Mouse (Mus musculus): ENCODE measurements at regions not wholly inside any gene's neighbourhood (a gene's known extent, or its start where the extent isn't known, plus 50 kb on each side); places are given as distances from the start of the nearest gene placed in this dataset.
A peak's percentile ranks its signal among the peaks of the same experiment; 100 is the strongest.

DNA sequence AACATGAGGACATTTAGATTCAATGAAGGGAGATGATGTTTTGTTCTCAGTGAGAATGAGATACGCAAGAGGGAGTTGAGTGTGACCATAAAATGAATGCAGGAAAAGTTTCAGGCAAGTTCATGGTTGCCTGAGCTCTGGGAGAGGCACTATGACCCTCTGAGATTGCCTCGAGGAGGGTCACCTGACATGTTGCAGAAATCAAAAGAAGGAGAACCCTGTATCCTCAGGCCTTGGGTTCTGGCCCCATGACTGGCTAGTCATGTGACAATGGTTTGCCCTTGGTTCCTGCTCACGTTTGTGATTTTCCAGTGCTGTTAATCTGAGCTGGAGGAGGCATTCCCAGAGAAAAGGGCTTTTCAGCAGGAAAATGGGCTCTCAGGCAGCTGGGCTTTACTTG is 98.9 kb downstream of the Mab21l3 start:
- no peak for DNase-seq (ENCODE audit: low spot score)

DNA sequence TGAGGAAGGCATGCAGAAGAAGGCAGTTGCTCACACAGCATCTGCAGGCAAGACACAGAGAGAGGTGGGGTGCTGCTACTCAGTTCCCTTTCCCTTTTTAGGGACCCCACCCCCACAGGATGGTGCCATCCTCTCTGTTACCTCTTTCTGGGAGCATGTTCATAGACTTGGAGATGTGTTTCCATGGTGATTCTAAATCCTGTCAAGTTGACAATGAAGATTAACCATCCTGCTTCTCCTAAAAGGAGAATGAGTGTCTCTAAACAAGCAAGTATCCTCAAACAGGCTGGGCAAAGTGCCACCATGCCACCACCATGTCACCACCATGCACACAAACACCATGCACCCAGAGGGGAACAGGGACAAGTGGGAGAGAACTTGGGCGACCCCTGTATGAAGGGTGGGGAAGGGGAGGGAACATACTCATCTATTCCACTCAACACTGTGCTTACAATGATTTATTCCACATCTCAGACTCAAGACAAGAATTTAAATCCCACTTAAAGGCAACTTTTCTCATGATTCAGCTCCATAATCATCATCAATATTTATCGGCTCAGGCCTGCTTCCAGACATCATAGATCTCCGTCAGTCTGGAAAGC is 99.6 kb downstream of the Mab21l3 start:
- no peak for DNase-seq (ENCODE audit: low spot score)

DNA sequence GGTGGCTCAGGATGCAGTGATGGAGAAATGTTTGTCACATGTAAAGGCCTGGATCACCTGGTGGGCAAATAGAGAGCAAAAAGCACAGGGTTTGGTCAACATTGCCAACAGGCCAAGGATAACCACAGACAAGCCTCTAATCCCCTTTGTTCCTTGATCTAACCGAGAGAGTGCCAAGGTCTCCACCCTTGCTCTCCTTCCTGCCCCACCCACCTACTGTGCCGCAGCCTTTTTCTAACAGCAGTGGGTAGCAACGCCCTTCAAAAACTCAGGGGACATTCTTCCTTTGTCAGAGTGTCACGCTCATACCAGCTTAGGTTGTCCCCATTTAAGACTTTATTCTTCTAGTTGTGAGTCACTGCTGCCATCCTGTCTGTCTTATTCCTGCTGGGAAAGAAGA is 100.6 kb downstream of the Mab21l3 start:
- no peak for DNase-seq (ENCODE audit: low spot score)

DNA sequence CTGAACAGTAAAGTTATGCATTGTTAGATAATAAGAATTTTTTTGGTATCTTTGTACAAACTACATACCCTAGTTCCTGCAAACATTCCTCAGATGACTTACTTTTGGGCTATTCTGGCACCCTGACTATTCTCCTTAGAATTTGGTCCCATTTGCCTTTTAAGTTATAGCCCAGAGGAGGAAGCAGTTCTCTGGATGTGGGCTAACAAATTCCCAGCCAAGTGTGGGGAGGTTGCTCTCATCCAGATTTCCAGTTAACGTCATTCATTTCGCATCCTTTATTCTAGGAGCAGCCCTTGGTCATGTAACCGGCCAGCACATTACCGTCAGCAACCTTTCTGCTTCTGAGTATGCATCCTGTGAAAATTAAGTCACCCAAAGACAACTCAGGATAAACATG is 107.9 kb downstream of the Mab21l3 start:
- DNase-seq (ENCODE audit: low spot score): no peak

DNA sequence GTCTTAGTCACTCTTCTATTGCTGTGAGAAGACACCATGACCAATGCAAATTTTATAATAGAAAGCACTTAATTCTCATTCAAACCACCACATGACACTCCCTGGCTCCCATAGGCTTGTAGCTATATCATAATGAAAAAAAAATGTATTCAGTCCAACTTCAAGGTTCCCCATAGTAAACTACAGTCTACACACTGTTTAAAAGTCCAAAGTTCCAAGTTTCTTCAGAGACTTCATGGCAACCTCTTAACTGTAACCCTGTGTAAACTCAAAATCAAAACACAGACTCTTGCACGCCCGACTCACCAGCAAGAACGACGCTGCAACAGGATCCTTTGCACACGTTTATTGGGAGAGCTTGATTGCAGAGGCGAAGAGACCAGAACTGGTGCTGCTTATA is 111.6 kb downstream of the Mab21l3 start:
- no peak for DNase-seq (ENCODE audit: low spot score)

DNA sequence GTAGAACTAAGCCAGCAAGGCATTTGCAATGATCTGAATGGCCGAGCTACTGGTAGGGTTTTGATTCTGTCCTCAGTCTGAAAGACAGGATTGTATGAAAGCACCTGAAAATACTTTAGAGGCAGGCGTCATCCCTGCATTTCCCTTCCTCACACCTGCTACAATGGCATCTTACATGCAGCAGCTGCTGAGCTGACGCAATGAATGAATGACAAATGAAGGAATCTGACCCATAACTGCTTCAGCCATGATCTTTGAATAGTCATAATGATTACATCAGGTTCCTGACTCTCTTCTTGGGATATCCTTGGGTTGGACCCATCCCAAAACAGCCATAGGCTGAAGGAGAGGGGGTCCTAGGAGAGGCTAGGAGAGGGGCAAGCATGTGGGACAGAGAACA is 119.7 kb downstream of the Mab21l3 start:
- DNase-seq (ENCODE audit: low spot score): no peak

DNA sequence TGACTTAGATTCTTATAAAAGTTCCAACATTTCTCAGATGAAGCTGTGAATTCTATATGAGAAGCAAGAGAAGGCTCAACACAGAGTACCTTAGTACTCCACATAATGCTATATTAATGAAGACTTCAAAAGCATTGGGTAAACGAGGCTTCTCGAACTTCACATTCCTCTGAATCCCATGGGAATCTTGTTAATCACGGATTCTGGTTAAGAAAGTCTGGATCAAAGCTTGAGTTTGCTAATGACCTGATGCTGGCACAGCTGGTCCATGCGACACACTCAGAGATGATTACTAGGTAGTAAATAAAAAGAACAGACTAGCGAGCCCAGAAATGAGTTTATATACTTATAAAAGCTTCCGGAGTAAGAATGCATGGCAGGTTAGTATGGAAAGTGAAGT is 118.4 kb upstream of the Atp1a1 start:
- DNase-seq (ENCODE audit: low spot score): no peak

DNA sequence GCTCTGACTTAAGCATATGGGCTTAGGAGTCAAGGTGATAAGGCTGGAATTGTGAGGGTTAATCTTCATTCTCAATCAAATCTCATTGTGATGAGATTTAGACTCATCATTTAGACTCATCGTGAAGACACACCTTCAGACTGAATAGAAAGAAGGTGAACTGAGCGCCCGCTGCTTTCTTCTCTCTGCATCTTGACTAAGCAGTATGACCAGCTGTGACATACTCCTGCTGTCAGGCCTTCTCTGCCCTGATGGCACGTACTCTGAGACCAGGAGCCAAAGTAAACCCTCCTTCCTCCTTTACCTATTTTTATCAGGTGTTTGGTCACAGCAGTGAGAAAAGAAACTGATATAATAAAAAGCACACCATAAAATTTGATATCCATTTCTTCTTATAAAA is 117.5 kb upstream of the Atp1a1 start:
- no peak for DNase-seq (ENCODE audit: low spot score)

DNA sequence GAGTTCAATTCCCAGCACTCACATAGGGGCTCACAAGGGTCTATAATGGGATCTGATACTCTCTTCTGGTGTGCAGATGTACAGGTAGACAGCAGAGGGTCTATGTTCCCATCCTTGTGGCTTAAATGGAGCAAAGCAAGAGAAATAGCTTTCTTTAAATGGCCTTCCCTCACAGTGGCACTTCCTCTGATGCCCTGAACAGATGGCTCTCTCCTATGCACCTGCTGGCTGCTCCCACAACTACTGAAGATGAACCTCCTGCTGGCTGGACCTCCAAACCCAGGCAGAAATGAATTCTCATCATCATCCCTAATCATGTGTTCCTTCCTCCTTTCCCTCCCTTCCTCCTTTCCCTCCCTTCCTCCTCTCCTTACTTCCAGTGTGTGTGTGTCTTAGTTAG is 110.9 kb upstream of the Atp1a1 start:
- no peak for DNase-seq (ENCODE audit: low spot score)

DNA sequence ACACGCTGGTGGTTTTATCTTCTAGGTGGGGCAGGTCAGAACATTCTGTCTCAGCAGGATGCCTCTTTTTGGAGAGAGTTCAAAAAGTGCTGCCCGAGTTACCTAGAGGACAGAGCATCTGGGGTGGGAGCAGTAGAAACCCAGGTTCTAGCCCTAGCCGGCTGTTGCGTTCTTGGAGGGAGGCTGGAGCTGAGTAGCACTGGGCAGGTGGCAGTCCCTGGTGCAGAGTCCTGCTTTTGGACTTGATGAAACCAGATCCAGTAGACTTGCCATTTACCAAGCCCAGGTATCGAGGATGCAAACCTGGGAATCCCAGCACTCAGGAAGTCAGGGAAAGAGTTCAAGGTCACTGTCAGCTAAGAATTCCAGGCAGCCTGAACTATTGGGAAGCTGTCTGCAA is 110.3 kb upstream of the Atp1a1 start:
- DNase-seq (ENCODE audit: low spot score): no peak

DNA sequence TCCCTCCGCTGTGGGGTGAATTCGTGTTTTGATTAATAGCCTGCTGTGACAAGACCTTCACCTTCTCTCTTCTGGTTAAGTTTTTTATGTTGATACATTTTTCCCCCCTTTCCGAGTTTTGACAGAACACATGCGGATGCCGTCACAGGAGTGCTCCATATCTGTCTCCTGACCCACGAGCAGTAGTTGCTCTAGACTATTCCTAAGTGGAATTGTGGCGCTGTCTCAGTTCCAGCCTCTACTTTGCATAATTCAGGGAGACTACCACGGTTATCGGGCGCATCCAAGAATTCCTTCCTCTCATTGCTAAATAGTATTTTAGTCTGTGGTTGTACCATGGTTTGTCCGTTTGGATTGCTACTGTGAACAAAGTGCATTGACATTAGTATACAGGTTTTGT is 109.2 kb upstream of the Atp1a1 start:
- no peak for DNase-seq (ENCODE audit: low spot score)

DNA sequence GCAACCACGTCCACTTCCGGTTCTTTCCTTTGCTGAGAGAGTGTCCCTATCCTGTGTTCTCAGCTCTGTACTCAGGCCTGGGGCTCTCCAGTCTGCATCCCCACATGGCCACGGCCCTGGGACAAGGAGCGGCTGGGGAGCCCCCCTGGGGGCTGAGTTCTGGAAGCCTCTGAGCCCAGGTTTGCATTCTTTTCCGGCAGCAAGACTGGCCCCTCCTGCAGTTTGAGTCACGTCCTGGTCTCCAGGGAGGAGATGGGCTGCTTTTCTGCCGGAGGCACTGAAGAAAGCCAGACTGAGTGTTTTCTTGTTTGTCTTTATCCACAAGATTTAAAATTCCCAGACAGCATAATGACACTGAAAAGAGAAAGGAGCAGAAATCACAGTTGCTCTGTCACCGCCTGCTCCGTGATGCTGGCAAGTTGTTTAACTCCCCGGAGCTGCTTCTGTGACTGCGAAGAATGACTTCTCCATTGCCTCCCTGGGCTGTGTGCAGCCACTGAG is 108.7 kb upstream of the Atp1a1 start:
- DNase-seq (ENCODE audit: low spot score): no peak

DNA sequence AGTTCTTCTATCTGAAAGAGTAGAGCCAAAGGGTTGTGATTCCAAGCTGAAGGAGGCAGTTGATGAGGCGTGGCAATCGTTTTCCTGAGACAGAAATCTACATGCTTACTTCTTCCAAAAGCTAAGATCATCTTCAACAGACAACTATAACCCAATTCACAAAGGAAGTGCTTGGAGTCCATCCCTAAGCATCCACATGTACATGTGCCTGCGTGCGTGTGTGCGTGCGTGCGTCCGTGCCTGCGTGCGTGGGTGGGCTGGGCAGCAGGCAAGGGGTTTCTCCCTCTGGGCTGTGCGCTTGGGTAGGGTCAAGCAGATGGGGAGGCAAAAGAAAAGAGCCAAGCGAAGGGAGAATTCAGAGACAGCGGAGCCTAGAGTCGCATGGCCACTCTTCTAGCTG is 108.2 kb upstream of the Atp1a1 start:
- DNase-seq (ENCODE audit: low spot score): no peak

DNA sequence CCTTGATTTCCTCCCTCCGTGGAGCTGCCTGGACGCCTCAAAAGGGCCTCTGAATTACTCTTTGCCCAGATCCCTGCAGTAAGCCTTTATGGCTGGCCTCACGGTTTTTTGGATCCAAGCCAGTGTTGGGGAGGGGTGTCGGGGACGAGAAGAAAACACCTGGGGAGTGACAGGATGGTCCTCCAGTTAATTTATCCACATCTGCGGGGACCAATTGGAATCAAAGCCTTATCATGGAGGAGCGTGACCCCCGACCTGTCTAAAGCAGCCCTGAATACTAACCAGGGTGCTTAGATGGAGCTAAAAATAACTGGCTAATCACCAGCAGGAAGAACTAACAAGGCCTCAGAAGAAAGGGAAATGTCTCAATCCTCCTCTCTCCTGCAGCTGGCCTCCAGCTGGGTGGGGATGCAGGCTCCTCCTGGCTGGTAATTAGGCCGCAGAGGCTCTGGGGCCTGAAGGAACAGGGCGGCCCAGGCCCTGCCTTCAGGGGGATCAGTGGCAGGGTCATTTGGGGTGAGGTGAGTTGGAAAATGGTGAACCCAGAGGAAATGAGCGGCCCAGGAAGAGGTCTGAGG is 107.2 kb upstream of the Atp1a1 start:
- DNase-seq (ENCODE audit: low spot score): no peak

DNA sequence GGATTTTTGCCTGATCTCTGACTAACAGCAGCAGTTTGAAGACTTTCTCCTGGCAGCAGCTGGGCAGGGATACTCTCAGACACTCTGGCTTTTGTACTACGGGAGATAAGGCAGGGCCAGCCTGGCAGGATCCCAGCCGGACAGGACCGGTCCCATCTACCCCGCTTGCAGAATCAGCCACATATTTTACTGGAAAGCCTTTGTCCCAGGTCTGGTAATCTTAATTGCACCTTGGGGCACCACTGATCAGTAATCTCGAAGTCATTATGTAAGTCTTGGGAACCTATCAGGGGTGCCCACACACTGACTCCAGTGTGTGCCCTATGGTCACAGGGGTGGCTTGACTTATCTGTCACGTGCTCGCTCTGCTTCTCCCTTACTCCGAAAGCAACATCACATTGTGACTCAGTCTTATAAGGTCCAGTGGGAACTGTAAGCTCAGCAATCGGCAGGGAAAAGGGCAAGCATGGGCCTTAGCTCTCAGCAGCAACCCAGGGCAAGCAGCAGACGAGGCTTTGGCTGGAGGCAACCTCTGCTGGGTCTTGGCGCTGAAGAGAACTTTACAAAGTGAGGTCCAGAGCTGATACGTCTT is 105.0 kb upstream of the Atp1a1 start:
- DNase-seq (ENCODE audit: low spot score): no peak

DNA sequence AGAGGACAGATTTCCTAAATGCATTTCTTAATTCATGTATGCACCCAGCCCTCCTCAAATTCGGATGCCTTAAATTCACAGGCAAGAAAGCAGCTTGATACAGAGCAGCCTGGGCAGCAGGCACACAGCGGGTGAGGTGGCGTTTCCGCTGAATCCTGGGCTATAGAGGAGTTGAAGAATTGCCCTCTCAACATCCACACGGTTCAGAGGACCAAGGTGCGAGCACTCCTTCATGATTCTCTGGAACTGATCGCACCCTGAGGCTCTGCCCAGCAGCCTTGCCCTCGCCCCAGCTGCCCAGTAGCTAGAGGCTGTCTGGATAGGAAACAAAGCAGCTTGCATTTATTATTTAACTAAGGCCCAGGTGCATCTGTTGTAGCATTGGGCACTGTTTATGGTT is 104.3 kb upstream of the Atp1a1 start:
- DNase-seq (ENCODE audit: low spot score): no peak

DNA sequence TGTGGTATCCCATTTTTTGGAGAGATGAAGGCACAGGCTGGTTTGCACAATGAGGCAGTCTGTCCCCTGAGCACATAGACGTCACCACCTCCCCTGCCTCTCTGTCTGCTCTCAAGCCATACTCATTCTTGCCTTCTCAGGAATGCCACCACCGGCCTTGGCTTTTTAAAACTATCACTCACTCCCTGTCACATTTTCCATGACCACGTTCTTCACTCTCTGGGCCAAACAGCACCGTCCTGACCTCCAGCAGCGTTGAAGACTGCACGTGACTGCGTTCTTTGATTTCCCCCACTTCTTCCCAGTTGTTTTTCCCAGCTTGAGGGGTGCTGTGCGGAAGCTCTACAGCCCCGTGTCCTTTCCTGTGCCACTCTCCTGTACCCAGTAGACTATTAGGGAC is 100.4 kb upstream of the Atp1a1 start:
- no peak for DNase-seq (ENCODE audit: low spot score)

DNA sequence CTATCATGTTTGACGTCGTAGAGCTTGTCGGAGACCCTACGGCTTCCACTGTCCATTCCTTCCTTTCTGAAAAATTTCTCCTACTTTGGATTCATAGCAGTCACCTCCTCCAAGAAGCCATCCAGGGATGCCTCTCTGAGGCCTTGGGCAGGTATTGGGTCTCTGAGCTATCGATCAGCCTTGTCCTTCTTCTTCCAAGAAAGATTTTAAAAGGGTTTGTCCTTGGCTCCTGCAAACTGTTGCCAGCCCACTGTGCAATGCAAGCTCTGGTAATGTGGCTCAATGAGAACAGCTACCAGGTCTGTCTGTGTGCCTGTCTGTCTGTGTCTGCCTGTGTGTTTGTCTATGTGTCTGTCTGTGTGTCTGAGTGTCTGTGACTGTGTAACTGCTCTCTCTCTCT is 99.8 kb upstream of the Atp1a1 start:
- DNase-seq (ENCODE audit: low spot score): no peak

DNA sequence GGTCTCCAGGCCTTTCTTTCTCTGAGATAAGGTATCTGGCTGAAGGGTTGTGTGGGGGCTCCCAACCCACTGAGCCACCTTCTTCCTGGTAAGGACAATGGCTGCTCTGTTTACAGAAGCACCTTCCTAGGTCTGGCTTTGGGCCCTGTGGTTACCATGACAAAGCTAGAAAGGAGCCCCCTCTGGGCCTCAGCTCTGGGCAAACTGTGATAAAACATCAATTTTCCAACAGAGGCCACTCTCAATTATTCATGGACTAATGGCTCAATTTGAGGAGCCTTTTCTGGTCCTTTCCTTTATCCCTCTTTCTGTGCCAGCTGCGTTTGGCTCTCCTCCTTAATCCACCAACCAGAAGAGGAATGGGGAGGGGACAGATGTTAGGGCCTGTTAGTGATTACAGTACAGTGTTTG is 97.3 kb upstream of the Atp1a1 start:
- DNase-seq (ENCODE audit: low spot score): no peak

DNA sequence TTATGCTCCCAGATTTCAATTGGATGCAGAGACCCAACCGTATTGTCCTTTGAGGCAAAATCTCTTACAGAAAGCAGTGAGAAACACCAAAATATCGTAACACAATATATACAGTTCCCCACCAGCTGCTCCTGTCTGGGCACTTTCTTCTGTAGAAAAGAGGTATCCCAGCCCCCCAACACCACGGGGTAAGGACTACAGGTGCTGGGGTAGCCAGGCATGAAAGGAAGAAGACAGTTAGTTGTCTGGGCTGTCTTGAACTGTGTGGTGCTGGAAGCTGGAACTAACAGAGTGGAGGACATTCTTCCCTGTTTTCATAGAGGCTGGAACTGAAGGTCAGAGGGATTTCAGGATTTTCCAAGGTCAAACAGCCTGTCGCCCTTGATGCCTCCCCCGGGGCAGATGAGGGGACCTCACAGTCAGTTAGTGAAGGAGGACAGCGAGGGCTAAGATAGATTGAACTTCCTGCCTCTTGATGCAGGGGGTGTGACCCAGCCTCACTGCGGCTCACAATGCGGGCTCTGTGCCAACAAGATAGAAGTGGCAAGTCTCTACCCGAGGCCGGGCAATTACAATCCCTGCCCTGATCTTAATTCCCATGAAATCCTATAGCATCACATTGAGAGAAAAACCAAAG is 96.6 kb upstream of the Atp1a1 start:
- peak; percentile 35 for DNase-seq (ENCODE audit: low spot score)

DNA sequence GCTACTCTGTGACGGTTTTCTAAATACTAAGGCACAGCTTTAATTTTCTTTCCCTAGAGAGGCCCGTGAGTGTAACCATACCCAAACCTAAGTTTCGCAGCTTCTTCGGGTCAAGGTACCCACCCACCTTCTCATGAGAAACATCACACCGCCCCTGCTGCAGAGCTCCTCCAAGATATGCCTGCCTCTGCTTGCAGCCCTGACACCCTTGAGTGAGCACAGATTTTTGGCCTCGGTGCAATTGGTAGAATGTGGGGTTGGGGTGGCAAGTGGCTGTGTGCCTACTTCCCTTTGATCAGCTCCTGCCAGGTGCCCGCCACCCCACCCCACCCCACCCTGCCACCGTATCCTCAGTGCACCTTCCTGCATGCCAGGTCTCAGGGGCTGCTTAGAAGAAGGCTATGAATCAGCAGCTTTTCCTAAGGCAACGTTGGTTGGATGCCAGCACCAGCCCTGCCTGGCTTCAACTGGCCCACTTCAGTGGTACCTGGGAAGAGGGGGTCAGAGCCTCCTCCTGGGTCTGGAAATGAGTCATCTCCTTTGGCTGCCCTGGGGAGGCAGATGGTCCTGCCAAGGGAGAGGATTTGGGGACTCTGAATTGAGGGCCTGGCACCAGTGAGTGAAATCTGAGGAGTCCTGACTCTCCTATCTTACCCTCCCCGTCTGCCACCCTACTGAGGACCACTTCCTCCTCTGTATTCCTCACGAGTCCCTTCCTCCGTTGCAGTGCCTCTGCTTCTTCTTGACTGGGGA is 95.6 kb upstream of the Atp1a1 start:
- DNase-seq (ENCODE audit: low spot score): no peak

DNA sequence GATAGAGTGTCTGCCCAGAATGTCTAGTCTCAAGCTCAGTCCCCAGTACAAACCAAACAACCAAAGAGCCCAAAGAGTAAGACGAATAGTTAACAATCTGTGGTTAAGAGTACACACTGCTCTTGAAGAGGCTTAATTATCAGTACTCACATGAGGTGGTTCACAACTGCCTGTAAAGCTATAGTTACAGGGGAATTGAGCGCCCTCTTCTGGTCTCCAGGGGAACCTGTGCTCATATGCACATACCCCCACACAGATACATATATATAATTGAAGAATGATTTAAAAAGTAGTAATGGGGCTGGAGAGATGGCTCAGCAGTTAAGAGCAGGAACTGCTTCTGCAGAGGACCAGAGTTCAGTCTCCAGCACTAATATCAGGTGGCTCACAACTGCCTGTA is 92.3 kb upstream of the Atp1a1 start:
- DNase-seq (ENCODE audit: low spot score): no peak

DNA sequence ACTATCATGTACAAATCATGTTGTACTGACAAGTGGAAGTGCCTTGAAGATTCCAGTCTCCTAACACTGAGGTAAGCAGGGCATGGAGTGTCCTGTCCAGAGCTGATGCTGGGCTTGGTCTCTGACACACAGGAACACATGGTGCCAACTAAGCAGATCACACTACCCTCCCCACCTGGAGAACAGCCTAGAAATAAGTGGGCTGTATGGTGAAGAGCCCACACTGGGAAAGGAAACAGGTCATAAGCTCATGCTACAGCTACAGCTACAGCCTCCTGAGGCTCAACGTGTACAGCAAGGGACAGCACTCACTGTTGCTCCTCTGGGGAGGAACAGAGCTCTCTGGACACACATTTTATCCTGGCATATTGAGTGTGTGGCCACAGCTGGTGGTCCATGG is 89.8 kb upstream of the Atp1a1 start:
- no peak for DNase-seq (ENCODE audit: low spot score)
